Mouse (Mus musculus): ENCODE measurements around the gene Elmsan1.
"Not testable (repeated sequence)": the region's sequence is repeated elsewhere in the genome, so short reads cannot be mapped to it uniquely, and the experiment has no call there.

The Elmsan1 gene

DNA sequence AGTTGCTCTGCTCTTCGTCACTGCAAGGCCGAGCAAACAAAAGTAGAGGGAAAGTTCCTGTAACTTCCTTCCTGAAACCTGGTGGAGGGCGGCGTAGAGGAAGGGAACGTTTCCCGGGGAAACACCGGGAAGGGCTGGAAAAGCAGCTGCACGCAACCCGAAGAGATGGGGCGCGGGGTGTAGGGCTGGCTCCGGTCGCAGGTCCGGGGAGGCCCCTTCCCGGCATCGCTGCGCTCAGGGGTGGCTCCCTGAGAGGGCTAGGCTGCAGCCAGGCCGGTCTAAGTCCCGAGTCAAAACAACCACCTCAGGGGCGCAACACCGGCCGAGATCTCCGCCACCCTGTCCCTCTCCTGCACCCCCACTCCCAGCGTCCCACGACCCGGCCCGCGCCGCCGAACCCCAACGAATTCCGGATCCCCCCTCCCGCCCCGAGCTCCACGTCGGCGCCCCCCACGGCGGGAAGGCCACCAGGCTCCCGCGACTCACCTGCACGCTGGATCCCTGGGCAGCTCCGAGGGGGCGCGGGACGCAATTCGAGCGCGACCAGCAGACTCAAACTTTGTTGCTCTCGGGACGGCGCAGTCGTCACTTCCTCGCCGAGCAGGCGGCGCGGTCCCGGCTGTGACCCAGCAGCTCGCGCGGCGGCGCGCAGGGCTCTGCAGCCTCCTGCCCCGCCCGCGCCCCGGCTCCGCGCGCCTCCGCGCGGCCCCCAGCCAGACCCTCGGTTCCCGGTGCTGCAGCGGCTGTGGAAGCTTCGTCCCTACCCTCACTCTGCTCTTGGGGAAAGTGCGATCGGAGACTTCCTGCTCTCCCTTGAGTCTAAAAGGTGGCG lies at the start of gene Elmsan1:
Gene Elmsan1, minus strand, starts transcription at position 593 of the 832 bp plus-strand sequence.
- peak; percentile 76 for DNase-seq (ENCODE audit: low spot score)

- DNase-seq (ENCODE audit: low spot score), result no peak
These were observed 48.6 kb upstream of the Elmsan1 start for GRCm38 (mm10) chr12:84267264-84267663.

GRCm38 (mm10) chr12:84260363-84260762 lies 41.7 kb upstream of the Elmsan1 start:
- DNase-seq (ENCODE audit: low spot score), result no peak

- DNase-seq (ENCODE audit: low spot score), result no peak
These were observed 36.2 kb upstream of the Elmsan1 start for GRCm38 (mm10) chr12:84254886-84255285.

DNA sequence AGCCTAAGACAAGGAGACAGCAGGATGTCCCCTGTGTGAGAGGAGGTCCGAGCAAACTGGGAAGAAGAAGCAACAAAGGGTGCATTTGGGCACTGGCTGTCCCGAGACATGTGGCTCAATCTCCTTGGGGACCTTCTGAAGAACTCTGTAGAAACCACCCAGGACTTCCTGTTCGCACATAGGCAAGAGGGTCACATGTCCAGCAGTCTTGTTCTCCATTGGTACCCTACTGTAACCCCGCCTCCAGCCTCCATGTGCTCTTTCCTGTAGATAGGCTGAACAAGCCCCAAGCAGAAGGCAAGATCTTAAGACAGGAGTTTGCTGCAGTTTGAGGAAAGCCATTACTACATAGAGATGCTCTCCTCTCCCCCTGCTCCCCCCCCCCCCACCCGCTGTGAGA lies 34.1 kb upstream of the Elmsan1 start:
- no peak for DNase-seq (ENCODE audit: low spot score)

DNA sequence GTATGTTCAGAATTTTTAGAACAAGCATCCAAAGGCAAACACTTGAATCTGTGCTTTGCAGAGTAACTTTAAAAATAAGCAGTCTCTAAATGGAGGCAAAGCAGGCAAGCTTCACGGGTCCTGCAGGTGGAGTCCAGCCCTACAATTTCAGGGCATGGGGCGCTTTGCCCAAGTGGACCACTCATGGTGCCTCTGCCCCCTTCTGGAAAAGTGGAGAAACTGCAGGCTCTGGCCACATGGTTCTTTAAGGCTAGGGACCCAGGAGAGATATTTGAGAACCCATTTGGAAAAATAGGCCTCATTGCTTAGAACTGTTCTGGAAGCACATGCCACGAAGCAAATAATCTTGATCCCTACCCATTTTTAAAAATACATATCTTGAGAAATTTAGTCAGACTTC lies 30.5 kb upstream of the Elmsan1 start:
- peak; percentile 64 for DNase-seq (ENCODE audit: low spot score)

DNA sequence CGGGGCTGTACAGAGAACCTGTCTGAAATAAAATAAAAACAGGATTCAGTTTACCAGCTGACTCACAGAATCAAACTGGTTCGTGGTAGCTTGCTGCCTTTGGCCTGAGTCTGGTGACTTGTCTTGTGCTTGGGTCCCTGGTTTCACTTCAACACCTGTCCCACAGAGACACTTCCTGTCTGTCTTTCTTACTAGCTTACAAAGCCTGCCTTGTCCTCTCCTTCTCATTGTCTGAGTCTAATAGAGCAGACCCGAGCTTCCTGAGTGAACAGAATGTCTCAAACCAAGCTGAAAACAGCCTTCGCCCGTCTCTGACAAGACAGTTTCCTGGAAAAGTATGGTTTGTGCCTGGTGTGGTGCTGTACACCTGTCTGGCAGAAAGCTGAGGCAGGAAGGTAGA lies 27.0 kb upstream of the Elmsan1 start:
- DNase-seq (ENCODE audit: low spot score), result no peak

DNA sequence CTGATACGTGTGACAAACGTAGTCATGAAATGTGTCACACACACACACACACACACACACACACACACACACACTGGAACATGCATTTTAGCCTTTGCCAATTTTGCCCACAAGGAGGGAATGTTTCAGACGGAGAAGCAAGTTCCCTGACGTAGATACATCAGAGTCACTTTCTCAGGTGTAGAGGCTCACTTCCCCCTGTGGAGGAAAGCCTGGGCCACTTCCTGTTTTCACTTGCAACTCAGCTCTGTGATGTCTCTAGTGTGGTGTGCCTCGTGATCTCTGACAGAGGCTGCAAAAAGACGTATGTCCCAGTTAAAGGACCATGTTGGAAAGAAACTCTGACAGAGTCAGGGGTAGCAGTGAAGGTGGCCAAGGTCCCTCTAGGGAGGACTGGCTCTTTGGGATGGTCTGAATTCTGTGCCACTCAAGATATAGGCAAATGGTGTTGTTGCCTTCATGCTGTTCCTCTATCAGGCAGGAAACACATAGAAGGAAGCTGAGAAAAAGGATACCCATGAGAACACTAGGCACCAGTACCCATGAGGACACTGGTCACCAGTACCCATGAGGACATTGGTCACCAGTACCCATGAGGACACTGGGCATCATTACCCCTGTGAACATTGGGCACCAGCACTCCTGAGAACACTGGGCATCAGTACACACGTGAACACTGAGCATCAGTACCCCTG lies 24.5 kb upstream of the Elmsan1 start:
- no peak for DNase-seq (ENCODE audit: low spot score)

DNA sequence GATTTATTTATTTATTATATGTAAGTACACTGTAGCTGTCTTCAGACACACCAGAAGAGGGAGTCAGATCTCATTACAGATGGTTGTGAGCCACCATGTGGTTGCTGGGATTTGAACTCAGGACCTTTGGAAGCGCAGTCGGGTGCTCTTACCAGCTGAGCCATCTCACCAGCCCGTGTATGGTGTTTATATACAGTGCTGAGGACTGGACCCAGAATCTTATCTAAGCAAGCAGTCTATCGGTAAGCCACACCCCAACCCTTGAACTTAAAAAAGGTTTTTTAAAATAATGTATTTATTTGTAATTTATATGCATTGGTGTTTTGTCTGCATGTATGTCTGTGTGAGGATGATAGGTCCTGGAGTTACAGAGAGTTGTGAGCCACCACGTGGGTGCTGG lies 18.4 kb upstream of the Elmsan1 start:
- not testable (repeated sequence) for DNase-seq (ENCODE audit: low spot score)

DNA sequence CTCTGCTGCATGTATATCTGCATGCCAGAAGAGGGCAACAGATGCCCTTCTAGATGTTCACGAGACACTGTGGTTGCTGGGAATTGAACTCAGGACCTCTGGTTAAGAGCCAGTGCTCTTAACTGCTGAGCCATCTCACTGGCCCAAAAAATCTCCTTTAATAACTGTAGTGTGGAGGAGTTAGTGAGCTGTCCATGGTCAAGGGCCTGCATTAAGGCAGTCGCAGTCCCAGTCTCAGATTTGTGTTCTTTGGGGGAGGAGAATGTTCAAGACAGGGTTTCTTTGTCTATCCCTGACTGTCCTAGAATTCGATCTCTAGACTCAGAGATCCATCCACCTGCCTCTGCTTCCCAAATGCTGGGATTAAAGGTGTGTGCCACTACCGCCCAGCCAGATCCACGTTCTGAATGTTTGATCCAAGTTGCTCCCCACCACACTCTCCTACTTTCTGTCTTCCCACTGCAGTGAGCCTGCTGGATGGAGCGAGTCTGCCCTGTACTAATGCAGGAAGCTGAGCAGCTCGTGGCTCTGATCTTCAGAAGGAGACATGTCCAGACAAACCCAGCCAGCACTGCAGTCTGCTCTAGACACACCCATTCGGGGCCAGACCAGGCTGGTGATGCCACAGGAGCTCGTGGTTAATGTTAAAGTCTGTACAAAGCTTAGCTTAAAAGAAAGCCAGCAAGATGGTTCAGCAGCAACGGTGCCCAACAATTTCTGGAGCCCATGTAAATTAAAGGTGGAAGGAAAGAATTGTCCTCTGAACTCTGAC lies 17.5 kb upstream of the Elmsan1 start:
- DNase-seq (ENCODE audit: low spot score), result no peak

DNA sequence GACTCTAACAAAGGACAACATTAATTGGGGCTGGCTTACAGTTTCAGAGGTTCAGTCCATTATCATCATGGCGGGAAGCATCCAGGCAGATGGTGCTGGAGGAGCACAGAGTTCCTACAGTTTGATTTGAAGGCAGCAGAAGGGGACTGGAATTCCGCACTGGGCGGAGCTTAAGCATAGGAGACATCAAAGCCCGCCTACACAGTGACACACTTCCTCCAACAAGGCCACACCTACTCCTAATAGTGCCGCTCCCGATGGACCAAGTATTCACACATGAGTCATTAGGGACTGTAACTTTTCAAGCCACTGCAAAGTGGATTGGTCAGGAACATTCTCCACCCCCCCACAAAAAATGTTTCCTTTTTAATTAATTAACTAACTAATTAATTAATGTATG lies 16.9 kb upstream of the Elmsan1 start:
- DNase-seq (ENCODE audit: low spot score), result no peak

- no peak for DNase-seq (ENCODE audit: low spot score)
These were observed 14.9 kb upstream of the Elmsan1 start for GRCm38 (mm10) chr12:84233488-84234100.

DNA sequence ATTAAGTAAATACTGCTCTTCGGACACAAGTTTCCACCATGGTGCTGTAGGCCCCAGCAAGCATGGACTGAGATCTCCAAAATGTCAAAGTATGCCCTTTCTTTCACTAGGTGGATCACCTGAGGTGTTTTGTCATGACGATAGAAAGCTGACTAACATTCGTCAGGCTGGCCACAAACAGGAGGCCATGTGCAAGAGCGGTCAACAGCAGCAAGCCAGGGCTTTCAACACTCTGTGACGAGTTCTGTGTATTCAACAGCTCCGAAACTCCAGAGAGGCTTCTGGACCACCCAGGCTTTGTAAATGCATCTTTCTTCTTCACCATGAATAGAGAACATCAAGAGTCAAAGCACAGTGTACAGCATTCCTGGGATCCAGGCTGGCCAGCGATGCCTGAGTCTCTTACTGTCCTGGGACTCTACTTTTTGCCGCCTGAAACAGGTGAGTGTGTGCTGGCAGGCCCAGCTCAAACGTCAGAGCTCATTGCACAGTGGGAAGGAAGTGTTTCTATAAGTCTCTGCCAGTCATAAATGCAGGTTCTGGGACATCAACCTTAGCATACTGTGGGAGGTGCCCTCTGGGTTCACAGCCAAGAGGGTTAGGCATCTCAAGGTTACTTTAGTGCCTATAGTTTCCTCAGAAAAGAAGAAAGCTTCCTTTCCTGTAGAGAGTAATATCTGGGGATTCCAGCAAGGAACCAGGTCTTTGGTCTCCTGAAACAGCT lies 7.6 kb upstream of the Elmsan1 start:
- no peak for DNase-seq (ENCODE audit: low spot score)

- no peak for DNase-seq (ENCODE audit: low spot score)
These were observed 3.8 kb upstream of the Elmsan1 start for GRCm38 (mm10) chr12:84222405-84222961.

- DNase-seq (ENCODE audit: low spot score), result no peak
These were observed 2.5 kb upstream of the Elmsan1 start for GRCm38 (mm10) chr12:84220951-84221891.

GRCm38 (mm10) chr12:84220515-84220914 lies 1.8 kb upstream of the Elmsan1 start:
- DNase-seq (ENCODE audit: low spot score), result no peak

- no peak for DNase-seq (ENCODE audit: low spot score)
These were observed 460 bp upstream of the Elmsan1 start for GRCm38 (mm10) chr12:84219121-84219561.

DNA sequence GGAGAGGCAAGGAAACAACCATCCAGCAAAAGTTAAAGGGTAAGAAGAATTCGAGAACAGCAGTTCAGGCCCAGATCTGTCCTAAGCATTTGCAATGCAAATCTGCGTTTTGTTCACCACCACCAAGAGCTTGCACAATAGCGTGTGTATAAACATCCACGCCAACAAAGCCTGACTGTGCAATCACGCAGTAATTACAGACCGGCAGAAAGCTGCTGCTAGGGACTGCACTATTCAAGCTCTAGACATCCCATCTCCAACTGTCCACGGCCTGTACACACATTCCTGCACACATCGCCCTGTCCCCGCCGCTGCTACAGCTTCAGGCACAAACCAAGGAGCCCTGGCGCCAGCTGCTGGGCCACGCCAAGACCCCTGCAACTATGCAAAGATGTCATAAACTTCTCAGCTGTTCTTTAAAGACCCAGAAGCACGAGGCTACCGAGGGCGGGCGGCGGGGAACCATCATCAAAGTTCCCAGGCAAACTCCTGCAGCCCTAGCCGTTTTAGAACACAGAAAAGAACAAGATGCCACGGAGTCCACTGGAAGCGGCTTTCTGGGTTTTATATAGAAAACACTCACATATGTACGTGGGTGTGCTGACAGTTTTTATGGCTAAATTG lies 1.1 kb downstream of the Elmsan1 start:
- DNase-seq (ENCODE audit: low spot score), result no peak

GRCm38 (mm10) chr12:84217111-84217507 lies 1.6 kb downstream of the Elmsan1 start:
- DNase-seq (ENCODE audit: low spot score), result no peak

Measured in urinary bladder, postnatal 25 days (tissue).